Mouse (Mus musculus) urinary bladder, postnatal 10 days (tissue): ENCODE measurements around the gene Rgs14.

ENCODE experiments used
- DNase-seq: peaks from one replicate; pipeline ENCODE4 v3.0.0; 2022; ENCODE audit warnings: low spot score

Rgs14 gene

GRCm38 (mm10) chr13:55369531-55370114 lies at the start of gene Rgs14:
Rgs14 (plus strand) TSS chr13:55369732.
- DNase-seq = no peak

DNA sequence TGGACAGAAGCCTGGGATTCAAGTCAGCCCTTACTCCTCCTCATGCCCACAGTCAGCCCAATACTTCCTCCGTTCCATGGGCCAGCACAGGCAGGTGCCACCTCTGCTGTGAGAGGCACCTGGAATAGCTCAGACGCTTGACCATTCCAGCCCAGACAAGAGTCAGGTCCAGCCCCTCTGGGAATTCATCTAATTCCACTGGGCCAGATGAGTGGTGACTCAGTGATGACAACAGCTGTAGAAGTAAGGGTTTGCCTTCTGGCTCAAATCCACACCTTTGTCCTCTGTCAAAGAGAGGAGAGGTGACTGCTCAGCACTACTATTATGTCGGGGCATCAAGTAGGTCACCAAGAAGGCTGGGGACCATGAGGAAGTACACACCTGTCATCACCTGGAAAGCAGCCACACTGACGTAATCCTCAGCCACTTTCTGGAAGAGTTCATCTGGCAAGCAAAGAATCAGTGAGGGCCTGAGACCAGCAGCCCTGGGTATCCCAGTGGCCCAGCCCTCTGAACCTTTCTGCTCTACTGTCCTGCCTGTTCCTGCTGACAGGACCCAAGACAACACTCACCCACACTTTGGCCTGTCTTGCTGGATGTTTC lies 49.5 kb upstream of the Rgs14 start, which contains the start of gene Prelid1:
Prelid1 (plus strand) TSS at position 570 of the 603 bp plus-strand sequence.
- DNase-seq = no peak

- DNase-seq = peak; percentile 51
Observed at GRCm38 (mm10) chr13:55321434-55322129, 48.0 kb upstream of the Rgs14 start, which contains the start of gene Rab24. Rab24 (minus strand) TSS chr13:55321946.

DNA sequence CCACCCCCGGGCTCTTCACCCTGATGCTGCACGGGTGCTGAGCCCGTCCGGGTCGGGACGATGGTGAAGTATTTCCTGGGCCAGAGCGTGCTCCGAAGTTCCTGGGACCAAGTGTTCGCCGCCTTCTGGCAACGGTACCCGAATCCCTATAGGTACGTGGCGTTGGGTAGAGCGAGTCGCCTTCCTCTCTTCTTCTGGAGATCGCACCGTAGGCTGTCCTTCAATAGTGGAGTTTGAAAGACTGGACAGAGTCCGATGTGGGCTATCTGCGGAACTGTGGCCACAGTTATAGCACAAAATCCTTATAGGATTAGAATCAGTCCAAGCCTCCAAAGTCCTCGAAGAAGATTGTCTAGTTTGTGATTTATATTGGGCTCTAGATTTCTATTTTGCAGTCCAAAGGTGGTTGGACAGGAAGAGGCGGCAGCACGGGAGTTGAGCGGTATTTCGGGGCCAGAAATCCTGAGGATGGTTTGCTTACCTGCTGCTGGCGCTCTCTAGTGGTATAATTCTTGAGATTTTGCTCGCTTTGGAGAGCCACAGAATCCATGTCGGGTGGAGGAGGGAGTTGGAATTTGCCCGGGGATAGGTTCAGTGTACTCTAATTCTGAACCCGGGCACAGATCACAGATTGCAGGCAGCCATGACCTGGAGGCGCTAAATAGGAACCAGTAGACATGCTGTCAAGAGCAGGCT lies 47.3 kb upstream of the Rgs14 start:
- no peak for DNase-seq

GRCm38 (mm10) chr13:55325596-55325995 lies 43.9 kb upstream of the Rgs14 start:
- no peak for DNase-seq

- DNase-seq = no peak
Observed at GRCm38 (mm10) chr13:55327169-55327568, 42.4 kb upstream of the Rgs14 start.

DNA sequence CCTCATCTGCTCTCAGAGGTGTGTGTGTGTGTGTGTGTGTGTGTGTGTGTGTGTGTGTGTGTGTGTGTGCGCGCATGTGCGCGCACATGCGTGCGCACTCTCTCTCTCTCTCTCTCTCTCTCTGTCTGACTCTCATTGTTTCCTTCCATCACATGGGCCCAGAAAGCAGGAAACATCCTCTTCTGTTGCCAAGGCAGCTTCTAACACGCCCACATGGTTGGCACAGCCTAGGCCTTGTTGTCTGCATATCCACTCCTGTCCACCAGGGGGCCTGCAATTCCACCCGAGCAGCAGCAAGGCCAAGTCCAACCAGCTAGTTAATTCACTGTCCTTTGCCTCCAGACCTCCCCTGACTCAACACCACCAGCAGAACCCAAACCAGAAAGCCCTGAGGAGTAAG lies 41.9 kb upstream of the Rgs14 start:
- no peak for DNase-seq

DNA sequence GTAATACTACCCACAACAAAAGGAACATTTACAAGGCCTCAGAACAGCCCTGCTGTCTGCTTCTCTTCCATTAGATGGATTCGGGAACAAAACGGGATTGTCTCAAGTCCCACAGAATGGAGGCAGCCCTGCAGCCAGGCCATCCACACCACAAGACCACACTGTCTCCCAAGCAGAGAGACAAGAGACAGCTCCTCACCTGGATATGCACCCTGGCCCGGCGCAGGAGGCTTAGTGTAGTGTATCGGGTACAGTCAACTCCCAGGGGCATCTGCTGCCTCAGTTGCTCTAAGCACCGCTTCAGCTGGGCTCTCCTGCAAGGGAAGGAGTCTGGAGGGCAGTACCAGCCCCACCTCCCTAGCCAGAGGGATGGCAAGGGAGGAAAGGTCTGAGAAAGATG lies 41.4 kb upstream of the Rgs14 start:
- no peak for DNase-seq

GRCm38 (mm10) chr13:55328641-55329040 lies 40.9 kb upstream of the Rgs14 start:
- DNase-seq = no peak

GRCm38 (mm10) chr13:55329109-55329682 lies 40.3 kb upstream of the Rgs14 start:
- DNase-seq = no peak

- DNase-seq = no peak
Observed at GRCm38 (mm10) chr13:55329683-55330566, 39.6 kb upstream of the Rgs14 start, which contains the start of gene Mxd3. Mxd3 (minus strand) TSS chr13:55329823.

GRCm38 (mm10) chr13:55330567-55331400 lies 38.7 kb upstream of the Rgs14 start:
- no peak for DNase-seq

- DNase-seq = no peak
Observed at GRCm38 (mm10) chr13:55332331-55332730, 37.2 kb upstream of the Rgs14 start.

GRCm38 (mm10) chr13:55335701-55336100 lies 33.8 kb upstream of the Rgs14 start:
- no peak for DNase-seq

GRCm38 (mm10) chr13:55337341-55337975 lies 32.1 kb upstream of the Rgs14 start:
- no peak for DNase-seq

DNA sequence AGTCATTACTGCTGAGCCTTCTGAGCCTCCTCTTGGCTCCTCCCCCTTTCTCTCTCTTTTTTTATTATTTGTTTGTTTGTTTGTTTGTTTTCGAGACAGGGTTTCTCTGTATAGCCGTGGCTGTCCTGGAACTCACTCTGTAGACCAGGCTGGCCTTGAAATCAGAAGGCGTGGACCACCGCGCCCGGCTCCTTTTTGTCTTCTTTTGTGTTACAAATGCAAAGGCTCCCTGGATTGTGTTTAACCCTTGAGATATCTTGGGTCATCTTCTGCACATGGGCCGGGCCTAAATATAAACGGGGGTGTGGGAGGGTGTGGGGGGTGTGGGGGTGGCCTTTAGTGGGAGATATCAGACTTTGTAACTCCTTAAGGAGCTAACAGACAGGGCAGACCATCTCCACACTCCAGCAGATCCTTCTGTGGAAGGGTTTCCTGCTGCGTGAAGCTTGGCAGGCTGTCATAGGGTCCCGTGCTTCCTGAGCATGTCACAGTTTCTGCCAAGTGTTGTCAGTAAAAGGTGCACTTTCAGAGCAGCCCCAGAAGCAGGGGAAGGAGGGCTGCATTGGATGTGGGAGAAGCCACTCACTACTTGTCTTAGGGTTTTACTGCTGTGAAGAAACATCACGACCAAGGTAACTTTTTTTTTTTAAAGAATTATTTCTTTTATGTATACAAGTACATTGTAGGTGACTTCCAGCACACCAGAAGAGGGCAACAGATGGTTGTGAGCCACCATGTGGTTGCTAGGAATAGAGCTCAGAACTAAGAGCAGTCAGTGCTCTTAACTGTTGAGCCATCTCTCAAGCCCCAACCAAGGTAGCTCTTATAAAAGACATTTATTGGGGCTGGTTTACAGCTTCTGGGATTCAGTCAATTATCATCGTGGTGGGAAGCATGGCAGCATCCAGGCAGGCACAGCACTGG lies 31.1 kb upstream of the Rgs14 start:
- no peak for DNase-seq

- DNase-seq = no peak
Observed at GRCm38 (mm10) chr13:55339259-55339658, 30.3 kb upstream of the Rgs14 start.

GRCm38 (mm10) chr13:55342469-55342868 lies 27.1 kb upstream of the Rgs14 start:
- no peak for DNase-seq

DNA sequence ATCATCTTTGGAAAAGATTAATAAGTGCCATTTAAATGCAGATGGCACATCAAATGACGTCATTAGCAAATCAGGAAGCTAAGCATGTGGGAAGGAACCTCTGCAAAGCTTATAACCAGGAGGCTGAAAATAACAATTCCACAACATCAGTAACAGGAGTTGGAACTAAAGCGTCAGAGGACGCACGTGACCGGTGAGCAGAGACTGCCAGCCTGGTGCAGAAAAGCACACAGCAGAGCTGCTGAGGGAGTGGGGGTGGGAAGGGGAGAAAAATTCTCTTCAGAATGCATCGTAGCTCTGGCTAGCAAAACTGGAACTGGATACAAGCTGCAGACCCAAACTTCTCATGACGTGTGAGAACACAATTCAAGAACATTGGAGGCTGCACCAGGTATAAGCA lies 25.2 kb upstream of the Rgs14 start:
- no peak for DNase-seq
